Mouse (Mus musculus): Measurements from ENCODE around the gene Atp5s.

Gene Atp5s

DNA sequence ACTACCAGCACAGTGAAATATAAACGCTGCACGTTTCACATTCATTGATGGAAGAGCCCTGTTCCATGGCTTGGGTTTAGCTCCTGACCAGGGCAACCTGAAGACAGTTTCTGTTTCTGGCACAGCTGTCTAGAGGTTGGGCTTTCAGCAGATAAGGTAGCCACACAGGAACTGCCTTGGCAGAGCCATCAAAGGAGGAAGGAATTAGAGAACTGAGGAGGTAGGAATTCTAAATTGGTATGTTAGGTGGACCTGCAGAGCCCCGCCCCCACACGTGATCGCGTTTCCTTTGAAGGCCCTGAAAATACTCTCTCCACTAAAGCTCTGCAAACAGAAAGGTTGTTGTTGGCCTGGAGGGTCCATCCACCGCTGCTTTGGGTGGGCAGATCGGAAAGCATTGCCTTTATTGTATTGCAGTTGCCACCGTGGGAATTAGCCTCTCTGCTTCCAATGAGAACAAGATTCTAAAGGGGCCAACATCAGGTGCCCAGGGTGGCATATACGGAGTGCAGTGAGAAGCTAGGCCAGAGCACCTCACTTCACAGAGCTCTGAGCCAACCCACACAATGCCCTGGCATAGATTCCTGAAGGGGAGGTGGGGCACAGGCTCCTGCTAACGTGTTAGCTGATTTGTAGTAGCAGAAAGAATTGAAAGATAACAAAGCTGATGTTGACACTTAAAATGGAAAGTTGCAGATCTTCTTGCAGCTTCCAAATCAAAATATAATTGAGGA lies 52.0 kb downstream of the Atp5s start:
- no peak for DNase-seq (ENCODE audit: extremely low read depth, low read depth, low spot score)

DNA sequence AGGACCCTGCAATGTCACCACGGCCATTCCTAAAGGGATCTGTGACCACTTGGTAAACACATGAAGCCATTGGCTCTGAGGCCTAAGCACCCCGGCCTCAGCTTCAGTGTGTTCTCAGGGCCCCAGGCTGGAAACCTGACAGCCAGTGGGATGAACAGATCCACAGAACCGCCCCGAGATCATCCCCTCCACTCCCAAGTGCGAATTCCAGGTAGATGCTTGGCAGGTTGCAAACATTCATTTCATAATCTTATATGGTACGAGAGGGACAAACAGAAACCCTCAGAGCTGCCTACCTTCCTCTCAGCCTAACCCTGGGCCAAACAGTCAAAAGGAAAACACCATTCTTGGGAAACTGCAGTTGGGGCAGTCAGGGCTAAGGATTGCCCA lies 52.6 kb downstream of the Atp5s start:
- DNase-seq (ENCODE audit: extremely low read depth, low read depth, low spot score): no peak

DNA sequence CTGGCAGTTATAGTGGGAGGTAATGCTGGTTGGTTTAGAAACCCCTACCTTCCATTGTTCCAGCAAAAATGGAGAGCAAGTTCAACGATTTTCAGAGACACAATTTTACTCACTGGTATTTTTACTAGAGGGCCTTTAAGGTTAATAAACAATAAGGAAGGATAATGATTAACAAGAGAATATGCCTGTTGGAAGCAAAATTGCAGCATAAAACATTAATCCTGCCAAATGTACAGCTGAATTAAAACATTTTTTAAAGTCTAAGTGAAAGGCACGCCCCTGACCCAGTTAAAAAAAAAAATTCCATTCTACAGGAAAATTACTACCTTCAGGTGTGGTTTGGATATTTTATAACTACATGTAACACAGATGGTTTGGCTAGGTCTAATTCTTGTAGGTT lies 53.2 kb downstream of the Atp5s start:
- no peak for DNase-seq (ENCODE audit: extremely low read depth, low read depth, low spot score)

DNA sequence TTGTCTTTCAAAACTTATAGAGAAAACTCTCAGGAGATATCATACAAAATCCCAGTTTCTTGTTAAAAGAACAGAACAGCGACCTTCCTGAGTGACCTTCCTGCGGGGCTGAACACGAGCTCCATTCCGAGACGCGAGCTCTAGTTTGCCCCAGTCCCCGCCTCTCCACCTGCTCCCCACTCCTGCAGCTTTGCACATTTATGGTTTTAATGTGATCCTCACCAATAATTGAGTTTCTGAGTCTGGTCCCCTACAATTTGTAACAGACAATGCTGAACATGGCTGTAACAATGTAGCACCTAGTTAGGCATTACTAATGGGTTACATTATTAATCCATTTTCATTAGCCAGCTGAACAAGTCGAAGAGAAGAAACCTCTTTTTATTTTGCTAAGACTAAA lies 56.7 kb downstream of the Atp5s start:
- DNase-seq (ENCODE audit: extremely low read depth, low read depth, low spot score): no peak

DNA sequence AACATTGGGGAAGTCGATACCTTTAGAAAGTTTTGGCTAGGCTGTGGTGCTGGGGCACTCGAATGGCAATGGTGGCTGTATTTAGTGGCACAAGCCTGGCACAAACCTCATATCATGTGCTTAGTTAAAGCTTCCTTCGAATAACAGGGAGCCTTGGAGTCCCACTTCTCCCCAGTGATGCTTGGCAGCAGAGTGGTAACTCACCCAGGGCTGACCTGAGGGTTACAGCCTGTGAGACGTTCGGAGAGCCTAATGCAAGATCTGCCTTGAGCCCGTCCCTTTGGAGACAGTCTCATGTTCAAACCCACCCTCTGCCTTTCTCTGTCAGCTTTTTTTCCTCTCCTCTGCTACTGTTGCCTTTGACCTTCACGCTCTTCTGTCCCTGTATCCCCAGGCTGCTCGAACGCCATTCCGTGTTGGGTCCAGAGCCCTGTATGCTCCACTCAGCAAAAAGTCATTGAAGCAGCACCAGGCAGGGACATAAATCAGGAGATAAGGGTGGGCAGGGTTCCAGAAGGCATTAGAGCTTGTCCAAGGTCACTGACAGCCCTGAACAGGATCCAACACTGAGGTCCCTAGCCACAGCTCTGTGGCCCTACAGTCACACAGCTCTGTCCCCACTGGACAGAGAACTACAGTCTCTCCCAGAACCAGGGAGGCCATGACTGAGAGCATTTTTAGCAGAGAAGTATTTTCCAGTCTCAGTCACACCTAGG lies 57.3 kb downstream of the Atp5s start:
- no peak for DNase-seq (ENCODE audit: extremely low read depth, low read depth, low spot score)

DNA sequence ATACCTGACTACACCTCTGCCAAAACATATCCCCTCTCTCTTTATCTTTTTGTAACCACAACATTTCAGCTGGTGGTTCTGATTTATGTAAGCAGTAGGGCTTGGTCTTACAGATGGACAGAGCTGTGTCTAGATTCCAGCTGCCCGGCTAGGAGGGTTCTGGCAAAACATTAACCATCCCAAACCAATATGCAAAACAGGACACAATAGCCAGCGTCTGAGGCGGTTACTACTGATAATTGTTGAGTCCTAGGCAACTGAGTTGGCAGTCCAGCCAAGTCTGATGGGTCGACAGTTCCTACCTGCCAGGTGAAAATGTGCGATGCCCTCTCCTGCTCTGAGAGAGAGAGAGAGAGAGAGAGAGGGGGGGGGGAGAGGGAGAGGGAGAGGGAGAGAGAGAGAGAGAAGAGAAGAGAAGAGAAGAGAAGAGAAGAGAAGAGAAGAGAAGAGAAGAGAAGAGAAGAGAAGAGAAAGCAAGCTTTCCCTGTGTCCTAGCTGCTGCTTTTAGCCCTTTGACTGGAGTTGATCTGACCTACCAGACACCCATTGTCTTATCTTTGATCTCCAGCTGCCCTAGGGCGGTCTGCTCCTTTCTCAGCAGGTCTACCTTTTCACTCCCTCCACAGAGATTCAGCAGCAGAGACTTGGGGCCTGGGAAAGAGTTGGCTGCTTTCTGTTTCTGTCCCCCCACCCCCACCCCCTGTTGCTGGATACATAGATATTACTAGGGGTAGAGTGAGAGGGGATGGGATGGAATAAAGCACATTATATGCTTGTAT lies 58.7 kb downstream of the Atp5s start:
- DNase-seq (ENCODE audit: extremely low read depth, low read depth, low spot score): no peak

DNA sequence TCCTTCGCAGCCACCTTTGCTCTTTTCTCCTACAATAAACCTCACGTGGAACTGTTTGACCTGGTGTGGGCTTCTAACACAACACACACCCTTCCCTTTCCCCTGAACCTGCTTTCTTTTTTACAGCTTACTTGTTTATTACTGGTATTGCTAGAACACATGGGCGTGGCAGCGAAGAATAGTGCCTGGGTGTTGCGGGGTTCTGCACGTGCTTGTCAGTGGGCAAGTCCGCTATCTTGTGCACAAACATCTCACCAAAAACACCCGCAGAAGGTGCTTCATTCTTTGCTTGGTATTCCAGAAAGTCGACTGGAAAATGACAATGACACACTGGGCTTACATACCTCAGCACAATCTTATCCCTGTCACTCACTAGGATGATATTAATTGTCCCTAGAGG lies 60.7 kb downstream of the Atp5s start:
- no peak for DNase-seq (ENCODE audit: extremely low read depth, low read depth, low spot score)

DNA sequence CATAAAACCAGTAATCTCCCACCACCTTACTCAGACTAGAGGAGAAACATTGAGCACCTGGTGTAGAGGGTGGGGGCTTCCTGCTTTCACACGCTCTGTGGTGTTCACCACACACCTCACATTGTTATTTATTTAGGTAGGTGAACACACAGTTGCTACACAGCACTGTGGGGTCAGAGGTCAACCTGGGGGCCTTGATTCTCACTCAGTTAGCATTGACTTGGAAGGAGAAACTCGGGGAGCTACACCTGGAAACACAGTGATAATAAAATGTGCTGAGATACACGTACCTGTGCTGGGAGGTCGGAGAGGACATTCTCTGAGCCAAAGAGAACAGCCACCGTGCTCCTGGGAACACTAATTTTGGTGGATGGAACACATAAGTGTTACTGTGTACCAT lies 63.6 kb downstream of the Atp5s start:
- no peak for DNase-seq (ENCODE audit: extremely low read depth, low read depth, low spot score)

DNA sequence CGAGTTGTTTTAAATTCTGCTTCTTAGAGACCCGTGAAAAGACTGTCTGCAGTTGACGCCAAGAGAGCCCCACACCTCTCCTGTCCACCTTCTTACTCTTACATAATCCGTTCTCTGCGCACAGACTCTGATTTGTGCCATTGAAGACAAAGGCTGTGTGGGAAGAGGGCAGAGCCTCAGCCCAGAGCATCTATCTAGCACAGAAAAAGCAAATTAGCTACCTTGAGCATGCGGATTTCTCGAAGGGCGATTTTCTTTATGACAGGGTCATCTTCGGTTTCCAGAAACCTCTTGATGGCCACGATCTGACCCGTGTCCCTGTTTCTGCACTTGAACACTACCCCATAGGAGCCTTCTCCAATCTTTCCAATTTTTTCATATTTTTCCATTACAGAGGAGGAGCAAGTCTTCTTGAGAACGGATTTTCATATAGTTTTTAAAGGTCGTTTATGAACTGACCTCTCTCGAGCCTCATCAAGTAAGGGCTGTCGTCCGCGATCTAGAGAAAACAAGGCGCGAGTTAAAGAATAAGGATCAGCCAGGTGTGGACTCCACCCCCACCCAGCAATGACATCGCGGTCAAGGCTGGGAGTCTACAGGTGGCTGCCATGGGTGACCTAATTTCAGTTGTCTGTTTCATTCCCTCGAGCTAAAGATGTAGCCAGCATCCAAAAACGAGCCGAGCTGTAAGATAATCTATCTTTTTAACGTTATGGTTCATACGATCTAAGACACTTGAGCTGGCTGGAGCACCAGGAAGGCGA lies 65.2 kb downstream of the Atp5s start:
- DNase-seq (ENCODE audit: extremely low read depth, low read depth, low spot score): no peak

DNA sequence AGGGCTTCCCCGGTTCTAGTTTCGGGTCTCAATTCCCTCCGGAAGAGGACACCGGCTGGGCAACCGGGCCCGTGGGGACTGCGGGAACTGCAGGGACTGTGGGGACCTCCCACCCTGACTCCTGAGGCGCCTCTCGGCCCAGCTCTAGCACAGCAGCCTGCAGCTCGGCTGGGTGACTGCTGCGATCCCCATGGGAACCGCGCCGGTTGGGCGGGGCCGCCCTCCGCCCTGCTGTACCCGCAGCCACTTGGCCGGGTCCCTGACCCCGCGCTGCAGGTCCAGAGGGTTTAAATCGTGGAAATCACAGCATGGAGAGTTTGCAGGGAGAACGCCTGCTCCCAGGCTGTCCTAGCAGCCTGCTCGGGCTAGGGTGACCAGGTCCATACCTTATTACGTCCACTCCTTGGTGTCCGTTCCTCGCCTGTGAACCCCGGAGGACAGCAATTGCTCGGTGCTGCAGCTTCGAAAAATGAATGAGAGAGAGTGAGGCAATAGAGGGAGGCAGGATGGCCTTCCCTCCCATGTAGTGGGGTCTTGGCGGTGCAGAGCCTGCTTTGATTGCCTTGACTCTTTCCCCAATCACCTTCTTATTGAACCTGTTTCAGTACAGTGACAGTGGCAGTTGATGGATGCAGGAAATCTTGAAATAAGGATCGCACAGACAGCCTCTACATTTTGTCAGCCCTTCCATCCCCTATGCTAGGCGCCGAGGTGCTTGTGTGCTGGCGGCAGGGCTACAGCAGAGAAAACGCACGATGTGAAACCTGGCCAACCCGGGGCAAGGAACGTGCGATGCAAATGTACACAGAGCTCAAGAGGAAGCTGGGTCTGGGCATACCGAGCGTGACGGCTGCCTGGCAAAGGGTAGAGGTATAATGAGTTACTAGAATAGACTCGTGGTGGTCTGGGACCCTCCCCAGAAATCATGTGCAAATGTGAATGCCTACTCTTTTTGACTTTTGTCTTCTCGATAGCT lies 66.1 kb downstream of the Atp5s start, which contains the start of gene Cdkl1:
Cdkl1 (minus strand) TSS at position 738 of the 976 bp plus-strand sequence.
- DNase-seq (ENCODE audit: extremely low read depth, low read depth, low spot score): no peak
